Mouse (Mus musculus) MN1 (cell line): ENCODE data around the gene Ski.

ENCODE experiments used
- DNase-seq: peaks from one replicate; pipeline ENCODE4 v3.0.0-alpha.2; 2016; ENCODE audit warnings: low spot score

Gene Ski

GRCm38 (mm10) chr4:155150276-155151113 is 71.9 kb downstream of the Ski start:
- DNase-seq = no peak

GRCm38 (mm10) chr4:155149941-155150275 is 72.5 kb downstream of the Ski start:
- no peak for DNase-seq

- DNase-seq = peak; percentile 95
Observed at GRCm38 (mm10) chr4:155148910-155149698, 73.3 kb downstream of the Ski start.

- no peak for DNase-seq
Observed at GRCm38 (mm10) chr4:155148453-155148852, 73.9 kb downstream of the Ski start.

- DNase-seq = no peak
Observed at GRCm38 (mm10) chr4:155146107-155146823, 76.1 kb downstream of the Ski start.

GRCm38 (mm10) chr4:155144548-155145180 is 77.7 kb downstream of the Ski start:
- no peak for DNase-seq

GRCm38 (mm10) chr4:155143871-155144502 is 78.4 kb downstream of the Ski start:
- DNase-seq = no peak

- no peak for DNase-seq
Observed at GRCm38 (mm10) chr4:155143411-155143810, 79.0 kb downstream of the Ski start.

- no peak for DNase-seq
Observed at GRCm38 (mm10) chr4:155142836-155143235, 79.6 kb downstream of the Ski start.

GRCm38 (mm10) chr4:155140795-155141265 is 81.6 kb downstream of the Ski start:
- no peak for DNase-seq

GRCm38 (mm10) chr4:155140150-155140549 is 82.2 kb downstream of the Ski start:
- DNase-seq = no peak

GRCm38 (mm10) chr4:155139281-155140045 is 82.9 kb downstream of the Ski start:
- DNase-seq = no peak

- DNase-seq = no peak
Observed at GRCm38 (mm10) chr4:155138451-155138850, 83.9 kb downstream of the Ski start.

- DNase-seq = no peak
Observed at GRCm38 (mm10) chr4:155137891-155138290, 84.5 kb downstream of the Ski start.

- DNase-seq = peak; percentile 57
Observed at GRCm38 (mm10) chr4:155135909-155136585, 86.3 kb downstream of the Ski start.

GRCm38 (mm10) chr4:155134686-155135172 is 87.7 kb downstream of the Ski start:
- DNase-seq = no peak

GRCm38 (mm10) chr4:155133658-155134417 is 88.6 kb downstream of the Ski start:
- DNase-seq = peak; percentile 33

GRCm38 (mm10) chr4:155133188-155133587 is 89.2 kb downstream of the Ski start:
- DNase-seq = no peak

GRCm38 (mm10) chr4:155130616-155131015 is 91.8 kb downstream of the Ski start:
- DNase-seq = peak; percentile 38
